Comparison of ENCODE assay signal across 17 mouse cellular contexts in genomic region chr2:148503143-148503854, GRCm38 (mm10).
"Had no signal": no experiment of that assay in that cellular context is flagged by ENCODE, and none has a peak within 500 bp of the region (broad histone marks: within the 10 kb centered on the region; RNA-seq: fewer than 3 reads in every experiment).

No protein-coding gene starts in this region.

- H3K27ac ChIP-seq: liver, embryonic 13.5 days; liver, embryonic 15.5 days; macrophage; midbrain, embryonic 12.5 days; midbrain, embryonic 15.5 days; neural tube, embryonic 12.5 days; stomach, embryonic 15.5 days; stomach, postnatal 0 days had no signal

- H3K27me3 ChIP-seq: liver, embryonic 13.5 days; liver, embryonic 15.5 days; midbrain, embryonic 12.5 days; midbrain, embryonic 15.5 days; neural tube, embryonic 12.5 days; stomach, embryonic 15.5 days had no signal

- H3K4me2 ChIP-seq: liver, embryonic 11.5 days; liver, embryonic 13.5 days; liver, embryonic 15.5 days; midbrain, embryonic 12.5 days; midbrain, embryonic 15.5 days; neural tube, embryonic 12.5 days; stomach, embryonic 15.5 days had no signal

- DNase-seq: liver, embryonic 13.5 days; liver, postnatal 0 days; lung, postnatal 14 days; right cerebral cortex, postnatal 14 days; thymus, adult 2 months; thymus, postnatal 25 days; thymus, postnatal 4 days had no signal

- H3K4me1 ChIP-seq: liver, embryonic 15.5 days; midbrain, embryonic 12.5 days; midbrain, embryonic 15.5 days; neural tube, embryonic 12.5 days; stomach, embryonic 15.5 days had no signal

- H3K9ac ChIP-seq: liver, embryonic 13.5 days; liver, embryonic 15.5 days; liver, postnatal 0 days; midbrain, embryonic 12.5 days; midbrain, embryonic 15.5 days; neural tube, embryonic 12.5 days; stomach, embryonic 15.5 days had no signal

- H3K36me3 ChIP-seq: liver, embryonic 13.5 days; liver, embryonic 15.5 days; midbrain, embryonic 12.5 days; midbrain, embryonic 15.5 days; neural tube, embryonic 12.5 days; stomach, embryonic 15.5 days had no signal

- H3K9me3 ChIP-seq: liver, embryonic 13.5 days; liver, embryonic 15.5 days; megakaryocyte, embryonic 14.5 days; midbrain, embryonic 12.5 days; midbrain, embryonic 15.5 days; neural tube, embryonic 12.5 days; stomach, embryonic 15.5 days had no signal

- H3K4me3 ChIP-seq: liver, embryonic 13.5 days; liver, embryonic 15.5 days; megakaryocyte, embryonic 14.5 days; midbrain, embryonic 12.5 days; midbrain, embryonic 15.5 days; neural tube, embryonic 12.5 days; stomach, embryonic 15.5 days had no signal

- ATAC-seq: liver, postnatal 0 days; lung, postnatal 0 days; midbrain, embryonic 15.5 days had no signal
